Mouse (Mus musculus) heart, adult 18-20 months (tissue): ENCODE measurements around the gene Kcng3. TPM values are rescaled to one million over a fixed set of nuclear protein-coding genes. Genes with fewer than 3 reads are reported as not detected.

Experiments
- DNase-seq, 2 experiments: peaks; one replicate each; pipeline ENCODE4 v3.0.0; 2021 to 2022; ENCODE audit warnings: mixed read lengths in 1 of 2
- total RNA-seq, 2 experiments: library from RNA; stranded (reverse); gene quantifications; 2 replicates each; pipeline ENCODE4 v1.2.3; 2021

Kcng3 gene
- total RNA-seq, 2 experiments from 2014 or later, result 0.08 TPM; not detected in 1

- no peak for DNase-seq
These were observed 75.9 kb downstream of the Kcng3 start for GRCm38 (mm10) chr17:83555836-83556235.

GRCm38 (mm10) chr17:83554997-83555396 is 76.7 kb downstream of the Kcng3 start:
- DNase-seq, result no peak

- peak in 1 of 2 experiments; percentile 3 for DNase-seq
These were observed 83.0 kb downstream of the Kcng3 start for GRCm38 (mm10) chr17:83548501-83549233.

GRCm38 (mm10) chr17:83547145-83547544 is 84.5 kb downstream of the Kcng3 start:
- no peak for DNase-seq

- peak; percentile 2 to 34 for DNase-seq
These were observed 85.6 kb downstream of the Kcng3 start for GRCm38 (mm10) chr17:83545756-83546742.

GRCm38 (mm10) chr17:83545259-83545658 is 86.4 kb downstream of the Kcng3 start:
- DNase-seq, result no peak

GRCm38 (mm10) chr17:83542424-83542823 is 89.3 kb downstream of the Kcng3 start:
- DNase-seq, result no peak

GRCm38 (mm10) chr17:83539262-83540037 is 92.2 kb downstream of the Kcng3 start:
- DNase-seq, result no peak

GRCm38 (mm10) chr17:83538694-83539093 is 93.0 kb downstream of the Kcng3 start:
- DNase-seq, result no peak

- DNase-seq, result no peak
These were observed 93.6 kb downstream of the Kcng3 start for GRCm38 (mm10) chr17:83538141-83538540.

Other genes starting within 250 kb of the Kcng3 start
- gene Cox7a2l, start 114.6 kb downstream of the Kcng3 start, total RNA-seq, result 100 to 1,000 TPM; 309 to 336 TPM
- gene Mta3, start 74.3 kb upstream of the Kcng3 start, total RNA-seq, result 10 to 100 TPM; 18.0 to 19.2 TPM
- gene Haao, start 216.1 kb upstream of the Kcng3 start, total RNA-seq, result 1 to 10 TPM in 1 of 2 experiments, under 1 TPM in 1; 0.27 to 2.0 TPM